Mouse (Mus musculus) neural tube, embryonic 13.5 days (tissue): ENCODE data around the gene Unc13b. TPM values are rescaled to one million over a fixed set of nuclear protein-coding genes. Genes with fewer than 3 reads are reported as not detected.

Experiments used
- ATAC-seq: fragments of 200-750 bp; cut with Nextera tagmentation; 2 replicates; pipeline ENCODE4 v1.8.0; 2017; ENCODE audit warnings: low read depth, mild to moderate bottlenecking, moderate TSS enrichment, moderate library complexity
- H3K27ac ChIP-seq: fragments of 300-500 bp; sonication (generic); replicated peaks from 2 replicates; pipeline ENCODE4 v1.5.1; 2015; ENCODE audit warnings: moderate library complexity, mild to moderate bottlenecking, inconsistent platforms
- H3K27me3 ChIP-seq: fragments of 300-500 bp; sonication (generic); 2 replicates; pipeline ENCODE4 v1.6.1; 2015; ENCODE audit warnings: mild to moderate bottlenecking, inconsistent platforms
- H3K36me3 ChIP-seq: fragments of 300-500 bp; sonication (generic); 2 replicates; pipeline ENCODE4 v1.6.1; 2015; ENCODE audit warnings: mild to moderate bottlenecking, inconsistent platforms
- H3K4me1 ChIP-seq: fragments of 300-500 bp; sonication (generic); replicated peaks from 2 replicates; pipeline ENCODE4 v1.6.1; 2015; ENCODE audit warnings: inconsistent platforms
- H3K4me2 ChIP-seq: fragments of 300-500 bp; sonication (generic); 2 replicates; pipeline ENCODE4 v1.6.1; 2015; ENCODE audit warnings: inconsistent platforms, mild to moderate bottlenecking, moderate library complexity
- H3K4me3 ChIP-seq: fragments of 300-500 bp; sonication (generic); 2 replicates; pipeline ENCODE4 v1.5.1; 2015; ENCODE audit warnings: mild to moderate bottlenecking, inconsistent platforms
- H3K9ac ChIP-seq: fragments of 300-500 bp; sonication (generic); 2 replicates; pipeline ENCODE4 v1.6.1; 2015; ENCODE audit warnings: moderate library complexity, mild to moderate bottlenecking, inconsistent platforms
- H3K9me3 ChIP-seq: fragments of 300-500 bp; sonication (generic); 2 replicates; pipeline ENCODE4 v1.6.1; 2016; ENCODE audit warnings: inconsistent platforms
- WGBS: fragments of 180-500 bp; shearing (Covaris S2); methylation state at CpG from one replicate; pipeline ENCODE4 v1.1.7; 2015; 5-methylcytosine and 5-hydroxymethylcytosine counted together
- polyA plus RNA-seq: library from polyadenylated mRNA; unstranded; fragments of >200 nt; fragmentation: Nextera tagmentation; extraction: Ambion mirVana; gene quantifications from 2 replicates; pipeline ENCODE4 v1.2.1, GENCODE M21; 2015

Unc13b gene
- polyA plus RNA-seq, 1 experiment from 2014 or later: 16.5 TPM

GRCm38 (mm10) chr4:43029121-43029520 is 29.6 kb upstream of the Unc13b start:
- no peaks in the 10 kb centered on the region for H3K9me3 ChIP-seq
- no peak for ATAC-seq
- H3K4me3 ChIP-seq: no peak overlapping the region
- WGBS: 97% methylated on average over 7 of the region's 7 CpGs
- H3K4me2 ChIP-seq: no peak overlapping the region
- no peak overlapping the region for H3K27ac ChIP-seq
- no peak overlapping the region for H3K9ac ChIP-seq
- H3K27me3 ChIP-seq: no peaks in the 10 kb centered on the region
- peaks cover 53% of the 10 kb centered on the region for H3K36me3 ChIP-seq
- peaks cover 37% of the 10 kb centered on the region for H3K4me1 ChIP-seq

DNA sequence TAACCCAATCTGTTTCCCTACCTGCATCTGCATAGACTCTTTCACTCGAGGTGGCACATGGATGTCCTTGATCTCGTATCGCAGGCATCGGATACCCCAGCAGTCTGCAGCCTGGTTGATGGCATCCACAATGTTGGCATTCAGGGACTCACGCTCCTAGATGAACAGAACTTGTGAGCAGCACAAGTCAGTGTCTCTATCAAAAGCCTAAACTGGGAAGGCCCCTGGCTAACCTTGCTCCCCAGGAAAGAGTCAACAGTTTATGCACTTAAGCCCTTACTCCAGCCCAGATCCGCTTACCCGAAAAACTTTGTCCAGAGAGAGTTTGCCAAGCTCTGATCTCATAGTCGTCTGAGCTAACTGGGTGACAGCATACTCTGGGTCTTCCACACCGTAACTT is 29.0 kb upstream of the Unc13b start:
- Histone ChIP-seq H3K9ac (peak overlapping the region; percentile 94; the same call in 1 of the 2 replicates), H3K4me2 (peak overlapping the region; percentile 72; the same call in 1 of the 2 replicates), H3K36me3 (peaks cover 59% of the 10 kb centered on the region), H3K27ac (no peak overlapping the region), H3K4me1 (peaks cover 30% of the 10 kb centered on the region), H3K27me3 (no peaks in the 10 kb centered on the region), H3K9me3 (no peaks in the 10 kb centered on the region), H3K4me3 (no peak overlapping the region)
- 97% methylated on average over 9 of the region's 9 CpGs for WGBS
- no peak for ATAC-seq

DNA sequence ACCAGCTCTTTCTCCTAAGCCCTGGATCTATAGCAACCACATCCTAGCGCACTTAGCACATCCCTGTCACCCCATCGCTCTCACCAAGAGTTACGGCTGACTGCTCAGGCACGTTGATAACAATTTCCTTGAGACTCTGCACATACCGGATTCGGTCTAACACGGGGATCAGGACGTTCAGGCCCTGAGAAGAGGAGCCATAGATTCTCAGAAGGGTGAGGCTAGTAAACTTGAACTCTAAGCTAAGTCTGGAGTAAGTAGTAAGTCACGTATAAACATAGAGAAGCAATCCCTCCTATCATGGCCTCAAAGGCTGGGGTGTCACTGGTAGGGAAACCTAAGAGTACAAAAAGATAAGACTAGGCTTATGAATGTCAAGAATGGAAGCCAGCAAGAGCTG is 28.4 kb upstream of the Unc13b start:
- Histone ChIP-seq H3K9me3 (no peaks in the 10 kb centered on the region), H3K36me3 (peaks cover 65% of the 10 kb centered on the region), H3K4me3 (peak overlapping the region; percentile 82), H3K27ac (no peak overlapping the region), H3K9ac (peak overlapping the region; percentile 94), H3K27me3 (no peaks in the 10 kb centered on the region), H3K4me1 (peaks cover 26% of the 10 kb centered on the region), H3K4me2 (peak overlapping the region; percentile 72)
- 76% methylated on average over 9 of the region's 9 CpGs for WGBS
- no peak for ATAC-seq

- Histone ChIP-seq H3K4me3 (peak overlapping the region; percentile 82), H3K4me1 (peaks cover 26% of the 10 kb centered on the region), H3K9ac (peak overlapping the region; percentile 94), H3K27ac (peak overlapping the region; percentile 92), H3K9me3 (no peaks in the 10 kb centered on the region), H3K36me3 (peaks cover 69% of the 10 kb centered on the region), H3K4me2 (peak overlapping the region; percentile 72), H3K27me3 (no peaks in the 10 kb centered on the region)
- 2% methylated on average over 28 of the region's 28 CpGs for WGBS
- ATAC-seq: peak; percentile 64; the same call in 1 of the 2 replicates
Measured at GRCm38 (mm10) chr4:43030780-43031230, 27.9 kb upstream of the Unc13b start.

- no peaks in the 10 kb centered on the region for H3K27me3 ChIP-seq
- H3K9ac ChIP-seq: peak within 1 kb of the TSS; percentile 94
- H3K4me2 ChIP-seq: peak within 1 kb of the TSS; percentile 72
- H3K4me3 ChIP-seq: peak within 1 kb of the TSS; percentile 82
- WGBS: under 1% methylated on average over 38 of the region's 38 CpGs
- peak within 1 kb of the TSS; percentile 92 for H3K27ac ChIP-seq
- peaks cover 75% of the 10 kb centered on the region for H3K36me3 ChIP-seq
- peak; percentile 96 for ATAC-seq
- H3K4me1 ChIP-seq: peaks cover 26% of the 10 kb centered on the region
- no peaks in the 10 kb centered on the region for H3K9me3 ChIP-seq
Measured at GRCm38 (mm10) chr4:43031237-43031995, 27.3 kb upstream of the Unc13b start, which contains the start of gene Stoml2. Stoml2 (minus strand) TSS chr4:43031710.

GRCm38 (mm10) chr4:43032501-43032900 is 26.3 kb upstream of the Unc13b start:
- H3K4me1 ChIP-seq: peaks cover 32% of the 10 kb centered on the region
- peak overlapping the region; percentile 92; the same call in 1 of the 2 replicates for H3K27ac ChIP-seq
- peak overlapping the region; percentile 5; the same call in 1 of the 2 replicates for H3K9ac ChIP-seq
- no peaks in the 10 kb centered on the region for H3K9me3 ChIP-seq
- no peak for ATAC-seq
- no peaks in the 10 kb centered on the region for H3K27me3 ChIP-seq
- H3K36me3 ChIP-seq: peaks cover 70% of the 10 kb centered on the region
- no peak overlapping the region for H3K4me2 ChIP-seq
- WGBS: 92% methylated on average over 1 of the region's 1 CpGs
- H3K4me3 ChIP-seq: no peak overlapping the region

DNA sequence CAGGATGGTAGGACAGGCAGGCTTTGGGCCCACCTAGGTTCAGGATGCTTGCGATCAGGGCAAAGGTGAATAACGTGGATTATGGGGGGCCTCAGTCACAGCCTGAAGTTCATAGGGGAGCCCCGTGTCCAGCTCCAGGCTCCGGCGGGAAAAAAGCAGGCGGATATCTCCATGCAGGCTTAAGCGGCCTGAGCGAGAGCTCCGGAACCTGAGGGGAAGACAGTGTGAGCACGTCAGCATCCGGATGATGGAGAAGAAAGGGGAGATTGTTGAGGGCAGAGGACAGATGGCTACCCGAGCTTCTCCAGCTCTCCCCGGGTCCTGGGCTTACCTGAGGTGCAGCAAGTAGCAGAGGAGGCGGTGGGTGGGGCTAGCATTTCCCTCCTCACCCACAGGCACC is 25.3 kb upstream of the Unc13b start:
- H3K4me3 ChIP-seq: no peak overlapping the region
- 0 out of 2 replicates have a peak overlapping the region, but pooled peaks have one; percentile 31 for H3K9ac ChIP-seq
- H3K27ac ChIP-seq: no peak overlapping the region
- H3K4me2 ChIP-seq: no peak overlapping the region
- peaks cover 61% of the 10 kb centered on the region for H3K36me3 ChIP-seq
- no peaks in the 10 kb centered on the region for H3K27me3 ChIP-seq
- 83% methylated on average over 14 of the region's 14 CpGs for WGBS
- H3K4me1 ChIP-seq: peaks cover 42% of the 10 kb centered on the region
- ATAC-seq: no peak
- H3K9me3 ChIP-seq: no peaks in the 10 kb centered on the region

DNA sequence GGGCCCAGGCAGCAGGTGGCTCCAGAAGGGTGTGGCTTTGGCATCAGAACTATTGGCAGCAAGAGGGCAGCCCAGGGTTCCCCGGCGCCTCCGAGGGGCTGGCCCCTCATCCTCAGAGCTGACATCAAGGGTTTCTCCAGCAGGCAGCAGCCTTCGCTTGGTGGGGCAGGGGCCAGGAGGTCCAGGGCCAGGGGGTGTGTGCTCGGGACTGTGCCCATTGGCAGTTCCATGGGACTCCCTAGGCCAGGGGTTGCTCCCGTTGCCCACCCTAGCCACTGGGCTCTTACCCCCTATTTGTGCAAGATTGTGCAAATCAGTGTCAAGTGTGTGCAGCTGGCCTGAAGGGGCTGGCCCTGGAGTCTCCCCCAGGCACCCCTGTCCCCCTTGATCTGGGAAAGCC is 22.9 kb upstream of the Unc13b start:
- no peak overlapping the region for H3K27ac ChIP-seq
- H3K9me3 ChIP-seq: no peaks in the 10 kb centered on the region
- peaks cover 45% of the 10 kb centered on the region for H3K4me1 ChIP-seq
- peaks cover 46% of the 10 kb centered on the region for H3K36me3 ChIP-seq
- ATAC-seq: no peak
- 88% methylated on average over 6 of the region's 6 CpGs for WGBS
- no peak overlapping the region for H3K4me3 ChIP-seq
- H3K9ac ChIP-seq: no peak overlapping the region
- H3K4me2 ChIP-seq: no peak overlapping the region
- no peaks in the 10 kb centered on the region for H3K27me3 ChIP-seq

DNA sequence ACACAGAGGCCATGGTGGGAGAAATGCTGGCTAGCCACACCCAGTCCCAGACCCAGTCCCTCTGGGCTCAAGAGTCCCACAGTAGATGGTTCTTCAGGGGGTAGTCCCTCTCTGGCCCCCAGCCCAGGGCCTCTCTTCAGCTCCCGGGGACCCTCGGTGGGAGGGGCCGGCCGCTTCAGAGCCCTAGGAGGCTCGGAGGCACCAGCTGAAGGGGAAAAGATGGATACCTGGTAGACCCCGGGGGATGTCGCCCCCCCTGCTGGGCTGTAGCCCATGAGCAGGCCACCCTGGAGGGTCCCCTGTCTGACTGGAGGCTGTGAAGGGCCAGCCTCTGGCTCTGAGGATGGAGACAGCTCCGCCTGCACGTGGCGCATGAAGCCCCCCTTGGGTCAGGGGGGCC is 22.4 kb upstream of the Unc13b start:
- Histone ChIP-seq H3K27me3 (no peaks in the 10 kb centered on the region), H3K9me3 (no peaks in the 10 kb centered on the region), H3K4me2 (no peak overlapping the region), H3K4me1 (peaks cover 48% of the 10 kb centered on the region), H3K27ac (no peak overlapping the region), H3K4me3 (no peak overlapping the region), H3K36me3 (peaks cover 46% of the 10 kb centered on the region), H3K9ac (no peak overlapping the region)
- WGBS: 90% methylated on average over 10 of the region's 10 CpGs
- ATAC-seq: no peak

DNA sequence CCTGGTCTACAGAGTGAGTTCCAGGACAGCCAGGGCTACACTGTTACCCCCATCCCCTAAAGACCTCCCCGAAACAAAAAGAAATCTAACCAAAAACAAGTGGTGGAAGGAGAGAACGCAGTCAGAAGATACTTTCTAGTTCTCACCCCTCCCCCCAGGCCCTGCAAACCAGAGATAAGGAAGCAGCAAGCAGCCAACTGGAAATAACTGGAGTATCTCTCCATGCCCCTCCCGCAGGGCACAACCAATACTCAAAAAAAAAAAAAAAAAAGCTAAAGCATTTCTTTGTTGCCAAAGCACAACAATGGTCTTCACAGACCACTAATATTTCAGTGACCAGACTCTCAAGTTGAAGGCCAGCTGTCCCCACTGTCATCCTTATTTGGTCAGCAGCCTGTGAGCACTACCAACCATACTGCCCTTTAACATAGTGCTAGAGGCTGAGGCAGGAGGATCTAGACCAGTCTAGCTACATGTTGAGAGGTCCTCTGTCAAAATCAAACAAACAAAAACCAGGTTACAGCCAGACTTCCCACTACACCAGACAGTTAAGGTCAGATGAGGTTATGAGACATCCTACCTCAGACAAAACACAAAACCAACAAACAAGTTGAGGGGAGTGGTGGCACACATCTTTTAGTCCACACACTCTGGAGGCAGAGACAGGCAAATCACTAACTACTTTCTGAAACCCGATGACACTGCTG is 20.7 kb upstream of the Unc13b start:
- peak overlapping the region; percentile 94; the same call in 1 of the 2 replicates for H3K9ac ChIP-seq
- WGBS: 69% methylated on average over 4 of the region's 4 CpGs
- no peaks in the 10 kb centered on the region for H3K27me3 ChIP-seq
- peak overlapping the region; percentile 95 for H3K4me2 ChIP-seq
- no peak for ATAC-seq
- no peak overlapping the region for H3K27ac ChIP-seq
- no peak overlapping the region for H3K4me3 ChIP-seq
- peaks cover 38% of the 10 kb centered on the region for H3K4me1 ChIP-seq
- H3K9me3 ChIP-seq: no peaks in the 10 kb centered on the region
- peaks cover 41% of the 10 kb centered on the region for H3K36me3 ChIP-seq

DNA sequence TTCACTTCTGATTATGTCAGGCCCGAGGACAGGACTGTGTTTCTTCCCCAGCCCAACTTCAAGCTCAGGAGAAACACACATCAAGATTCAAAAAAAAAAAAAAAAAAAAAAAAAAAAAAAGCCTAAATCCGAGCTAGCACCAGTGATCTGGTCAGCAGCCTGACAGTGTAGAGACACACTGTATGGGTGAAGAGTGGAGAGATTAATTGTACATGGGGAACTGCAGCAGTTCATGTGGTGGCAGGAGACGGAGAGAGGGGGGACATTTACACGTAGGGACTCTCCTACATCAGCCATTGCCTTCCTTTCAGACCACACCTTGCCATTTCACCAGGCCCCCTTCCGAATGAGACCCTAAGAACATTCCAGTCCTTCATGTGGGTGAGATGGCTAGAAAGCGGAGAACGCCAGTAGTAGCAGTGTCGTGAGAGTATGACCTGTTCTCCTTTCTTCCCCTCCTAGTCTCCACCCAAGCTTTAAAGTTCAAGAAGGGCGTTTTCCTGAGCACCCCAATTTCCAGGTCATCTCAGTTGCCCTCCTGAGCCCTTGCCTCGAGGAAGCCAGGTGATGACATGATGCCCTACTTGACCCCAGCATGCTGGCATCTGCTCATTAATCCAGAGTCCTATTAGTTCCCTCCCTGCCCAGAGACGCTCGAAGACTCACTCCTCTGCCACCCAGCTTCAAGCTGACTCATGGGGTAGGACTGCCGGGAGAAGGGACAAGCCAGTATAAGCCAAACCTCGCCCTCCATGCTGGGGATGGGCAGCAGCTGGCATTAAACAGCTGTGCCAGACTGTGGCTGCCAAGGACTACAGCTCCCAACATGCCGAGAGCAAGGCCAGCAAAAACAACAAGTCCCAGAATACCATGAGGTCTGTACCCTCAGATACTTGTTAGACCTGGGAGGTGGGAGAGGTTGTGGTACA is 19.9 kb upstream of the Unc13b start:
- Histone ChIP-seq H3K27ac (peak overlapping the region; percentile 86; the same call in 1 of the 2 replicates), H3K4me1 (peaks cover 46% of the 10 kb centered on the region), H3K36me3 (peaks cover 33% of the 10 kb centered on the region), H3K9ac (peak overlapping the region; percentile 94), H3K27me3 (no peaks in the 10 kb centered on the region), H3K4me2 (peak overlapping the region; percentile 95), H3K4me3 (peak overlapping the region; percentile 81), H3K9me3 (no peaks in the 10 kb centered on the region)
- no peak for ATAC-seq
- WGBS: 57% methylated on average over 15 of the region's 15 CpGs
